Mouse (Mus musculus) embryo, embryonic 11.5 days (tissue): ENCODE results near the gene Krt16.
A peak's percentile ranks its signal among the peaks of the same experiment; 100 is the strongest.

Source experiments
- DNase-seq: peaks from one replicate; pipeline ENCODE4 v3.0.0-alpha.2; 2012; ENCODE audit warnings: low read depth, low spot score

The Krt16 gene

DNA sequence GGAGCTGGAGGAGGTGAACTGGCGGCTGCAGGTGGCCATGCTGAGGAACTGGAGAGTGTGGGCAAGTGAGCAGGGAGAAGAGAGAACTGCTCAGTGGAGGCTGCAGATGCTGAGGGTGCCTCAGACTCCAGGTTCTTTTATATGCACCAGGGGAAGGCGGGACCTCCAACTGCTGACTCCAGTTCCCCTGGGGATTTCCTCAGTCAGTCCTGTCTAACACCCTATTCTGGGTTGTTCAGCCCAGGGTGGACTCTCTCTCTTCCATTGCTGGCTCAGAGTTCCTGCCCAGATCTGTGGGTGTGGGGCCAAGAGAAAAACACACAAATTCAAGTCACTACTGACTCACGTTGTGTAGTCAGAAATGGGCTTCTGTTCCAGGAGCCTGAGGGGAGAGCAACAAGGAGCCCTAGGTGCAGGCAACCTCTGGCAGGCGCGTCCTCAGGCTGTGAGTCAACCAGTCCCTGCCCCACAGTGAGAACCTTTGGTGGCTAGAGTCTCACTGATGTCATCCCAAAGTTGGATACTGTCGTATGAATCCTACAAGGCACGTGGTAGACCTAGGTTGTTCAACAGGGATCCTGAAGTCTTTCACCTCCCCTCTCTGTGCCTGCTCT is at the start of gene Krt16:
Gene Krt16, minus strand, starts transcription at position 51 of the 614 bp plus-strand sequence.
- no peak for DNase-seq

GRCm38 (mm10) chr11:100297801-100298200 is 49.1 kb upstream of the Krt16 start:
- no peak for DNase-seq

DNA sequence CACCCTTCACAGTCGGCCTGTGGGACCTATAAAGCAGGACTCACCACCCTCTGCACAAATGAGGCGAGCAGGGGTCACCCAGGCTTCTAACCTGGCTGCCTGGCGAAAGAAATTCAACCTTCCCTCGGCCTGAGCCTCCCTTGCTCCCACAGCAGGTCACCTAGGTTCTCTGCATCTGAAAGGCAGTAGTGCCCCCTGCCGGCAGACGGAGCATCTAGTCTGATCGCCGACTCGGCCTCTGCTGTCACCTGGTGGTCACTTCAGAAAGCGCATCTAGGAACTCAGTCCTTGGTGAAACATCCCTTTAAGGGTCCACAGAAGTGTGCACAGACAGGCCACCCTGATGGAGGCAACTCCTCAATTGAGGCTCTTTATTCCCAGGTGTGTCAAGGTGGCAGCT is 46.6 kb upstream of the Krt16 start:
- peak; percentile 79 for DNase-seq

- no peak for DNase-seq
These were observed 44.2 kb upstream of the Krt16 start for GRCm38 (mm10) chr11:100292884-100293283.

DNA sequence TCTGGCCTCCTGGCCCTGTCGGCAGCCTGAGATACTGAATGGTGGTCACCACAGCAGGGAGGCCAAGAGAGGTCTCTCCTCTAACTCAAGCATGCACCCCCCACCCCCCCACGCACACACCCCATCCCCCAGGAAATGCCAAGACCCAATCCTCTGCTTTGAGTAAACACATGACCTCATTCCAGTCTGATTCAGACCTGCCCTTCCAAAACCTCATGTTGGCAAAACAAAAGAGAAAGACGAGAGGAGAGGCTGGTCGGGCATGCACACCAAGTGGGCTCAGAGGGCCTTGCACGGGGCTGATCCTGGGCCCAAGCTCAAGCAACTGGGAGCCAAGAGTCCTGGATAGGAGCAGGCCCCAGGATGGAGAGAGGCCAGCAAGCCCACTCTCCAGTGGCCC is 41.5 kb upstream of the Krt16 start:
- no peak for DNase-seq

GRCm38 (mm10) chr11:100288942-100289341 is 40.2 kb upstream of the Krt16 start:
- no peak for DNase-seq

DNA sequence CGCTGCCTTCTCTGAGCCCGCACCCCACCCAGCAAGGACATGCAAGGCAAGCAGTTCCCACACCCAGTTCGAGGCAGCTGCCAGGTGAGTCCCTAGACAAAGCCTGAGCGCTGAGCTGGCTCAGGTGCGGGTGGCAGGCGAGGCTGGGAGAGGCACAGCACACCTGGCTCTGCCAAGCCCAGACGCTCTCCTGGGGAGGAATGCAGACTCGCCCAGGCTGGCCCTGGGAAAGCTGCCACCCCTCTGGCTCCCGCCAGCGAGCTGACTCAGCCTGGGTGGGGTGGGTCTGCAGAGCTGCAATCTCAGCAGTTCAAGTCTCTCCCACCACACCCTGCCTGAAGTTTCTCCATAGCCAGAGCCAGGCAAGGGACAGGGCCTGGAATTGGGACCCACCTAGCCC is 38.3 kb upstream of the Krt16 start:
- DNase-seq: no peak

- no peak for DNase-seq
These were observed 36.3 kb upstream of the Krt16 start for GRCm38 (mm10) chr11:100284988-100285387.

- DNase-seq: peak; percentile 64
These were observed 33.8 kb upstream of the Krt16 start for GRCm38 (mm10) chr11:100282549-100282948.

DNA sequence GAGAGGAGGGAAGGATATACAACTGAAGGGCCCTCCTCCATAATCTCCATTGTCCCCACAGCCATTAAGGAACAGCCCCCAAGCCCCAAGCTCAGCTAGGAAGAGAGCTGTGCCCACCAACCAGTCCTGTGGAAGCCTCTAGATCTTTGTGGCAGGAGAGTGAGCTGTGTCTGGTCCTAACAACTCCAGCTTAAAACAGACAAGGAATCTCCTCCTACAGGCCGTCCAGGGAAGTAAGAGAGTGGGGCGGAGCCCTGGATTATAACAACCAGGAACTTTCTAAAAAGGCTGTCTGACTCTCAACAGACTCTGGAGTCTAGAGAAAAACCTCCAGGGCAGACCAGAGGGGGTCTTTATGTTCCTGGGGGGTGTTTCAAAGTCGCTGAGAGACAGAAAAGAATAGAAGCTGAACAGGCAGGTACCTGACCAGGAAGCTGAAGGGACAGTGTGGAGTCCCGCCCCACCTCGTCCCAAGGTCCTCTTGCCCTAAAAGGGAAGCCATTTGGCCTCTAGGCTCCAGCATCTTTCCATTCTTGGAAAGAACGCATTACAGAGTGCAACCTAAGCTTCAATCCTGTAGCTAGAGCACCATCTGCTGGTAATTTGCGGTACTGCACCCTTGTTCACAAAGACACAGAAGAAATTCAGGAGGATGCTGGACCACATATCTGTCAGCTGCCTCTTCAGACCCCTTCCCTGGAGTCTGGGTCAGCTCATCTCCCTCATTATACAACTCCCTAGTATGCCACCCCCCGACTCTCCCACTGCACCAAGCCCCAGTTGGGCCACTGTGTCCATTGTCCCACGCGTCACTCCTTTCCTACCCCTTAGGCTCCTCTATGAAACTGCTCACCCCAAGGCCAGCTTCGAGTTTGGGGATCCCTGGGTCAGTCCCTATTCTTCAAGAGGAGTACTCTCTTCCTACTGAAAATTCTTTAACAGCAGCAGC is 33.2 kb upstream of the Krt16 start:
- peak; percentile 80 for DNase-seq

GRCm38 (mm10) chr11:100278759-100279158 is 30.1 kb upstream of the Krt16 start:
- no peak for DNase-seq

- DNase-seq: no peak
These were observed 29.2 kb upstream of the Krt16 start for GRCm38 (mm10) chr11:100277726-100278480.

- no peak for DNase-seq
These were observed 26.8 kb upstream of the Krt16 start for GRCm38 (mm10) chr11:100275466-100275865.

DNA sequence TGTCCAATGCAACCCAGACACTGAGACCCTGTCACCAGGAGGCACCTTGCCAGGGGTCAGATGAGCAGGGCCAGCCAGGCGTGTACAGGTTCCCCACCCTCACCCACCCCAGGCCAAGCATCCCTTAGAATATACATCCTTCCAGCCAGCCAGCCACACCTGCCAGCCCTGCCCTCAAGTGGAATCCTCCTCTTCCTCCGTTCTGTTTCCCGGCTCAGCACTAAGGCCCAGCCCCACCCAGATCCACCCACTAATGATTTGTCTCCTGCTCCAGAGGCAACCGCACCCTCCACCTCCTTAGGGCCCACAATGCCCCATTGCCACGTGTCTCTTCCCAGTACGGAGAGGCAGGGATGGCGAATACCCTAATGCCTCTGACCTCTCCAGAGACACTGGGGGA is 26.0 kb upstream of the Krt16 start:
- no peak for DNase-seq

- DNase-seq: no peak
These were observed 23.2 kb upstream of the Krt16 start for GRCm38 (mm10) chr11:100271878-100272277.

GRCm38 (mm10) chr11:100269821-100270332 is 21.2 kb upstream of the Krt16 start, which contains the start of gene Krt42:
Gene Krt42, minus strand, starts transcription at chr11:100269871.
- no peak for DNase-seq

GRCm38 (mm10) chr11:100262058-100262980 is 13.6 kb upstream of the Krt16 start:
- no peak for DNase-seq

DNA sequence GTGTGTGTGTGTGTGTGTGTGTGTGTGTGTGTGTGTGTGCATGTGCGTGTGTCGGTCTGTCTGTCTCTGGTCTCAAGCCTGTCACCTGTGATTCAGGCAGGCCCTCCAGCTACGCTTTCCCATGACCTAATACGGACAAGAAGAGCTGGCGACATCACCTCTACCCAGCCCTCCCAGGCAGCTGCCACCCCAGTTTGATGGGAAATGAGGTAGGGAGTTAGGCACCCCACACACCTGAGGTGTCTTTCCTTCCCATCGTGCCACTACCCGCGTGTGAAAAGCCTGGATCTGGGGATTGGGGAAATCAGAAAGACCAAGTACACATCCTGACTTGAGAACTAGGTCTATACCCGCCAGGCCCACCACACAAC is 12.5 kb upstream of the Krt16 start:
- no peak for DNase-seq

- DNase-seq: no peak
These were observed 12.0 kb upstream of the Krt16 start, which contains the start of gene Krt17 for GRCm38 (mm10) chr11:100260514-100261234. Gene Krt17, minus strand, starts transcription at chr11:100261029.

DNA sequence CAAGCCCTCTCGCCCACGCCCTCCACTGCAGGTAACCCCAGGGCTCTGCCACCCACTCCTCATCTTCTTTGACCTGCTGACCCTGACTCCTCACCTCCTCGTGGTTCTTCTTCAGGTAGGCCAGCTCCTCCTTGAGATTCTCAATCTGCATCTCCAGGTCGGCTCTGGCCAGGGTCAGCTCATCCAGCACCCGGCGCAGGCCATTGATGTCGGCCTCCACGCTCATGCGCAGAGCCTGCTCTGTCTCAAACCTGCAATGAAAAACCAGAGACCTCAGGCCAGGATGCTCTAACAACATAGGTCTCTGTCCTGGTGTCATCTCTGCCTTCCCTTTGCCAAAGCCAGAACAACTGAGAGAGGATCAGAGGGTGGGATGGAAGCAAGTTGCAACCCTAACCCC is 10.4 kb upstream of the Krt16 start:
- no peak for DNase-seq
